Mouse (Mus musculus): Measurements from ENCODE around the gene Phtf2. TPM values are rescaled to one million over a fixed set of nuclear protein-coding genes. Genes with fewer than 3 reads are reported as not detected.
"Not testable (repeated sequence)": the region's sequence is repeated elsewhere in the genome, so short reads cannot be mapped to it uniquely, and the experiment has no call there.

Gene Phtf2
- polyA plus RNA-seq, 1 experiment from 2014 or later: 25.3 TPM

GRCm38 (mm10) chr5:20810449-20810848, 71.5 kb downstream of the Phtf2 start:
- no peaks in the 10 kb centered on the region for H3K27me3 ChIP-seq
- no peaks in the 10 kb centered on the region for H3K4me1 ChIP-seq (replicated peaks)
- H3K9me3 ChIP-seq: no peaks in the 10 kb centered on the region
- H3K4me3 ChIP-seq: no peak overlapping the region
- H3K27ac ChIP-seq (replicated peaks): no peak overlapping the region
- WGBS: 79% methylated on average over 6 of the region's 6 CpGs
- H3K9ac ChIP-seq: no peak overlapping the region
- H3K36me3 ChIP-seq: 0 out of 2 replicates have a peak, but pooled peaks cover 13% of the 10 kb centered on the region
- H3K4me2 ChIP-seq: no peak overlapping the region
- ATAC-seq (ENCODE audit: low read depth): no peak

DNA sequence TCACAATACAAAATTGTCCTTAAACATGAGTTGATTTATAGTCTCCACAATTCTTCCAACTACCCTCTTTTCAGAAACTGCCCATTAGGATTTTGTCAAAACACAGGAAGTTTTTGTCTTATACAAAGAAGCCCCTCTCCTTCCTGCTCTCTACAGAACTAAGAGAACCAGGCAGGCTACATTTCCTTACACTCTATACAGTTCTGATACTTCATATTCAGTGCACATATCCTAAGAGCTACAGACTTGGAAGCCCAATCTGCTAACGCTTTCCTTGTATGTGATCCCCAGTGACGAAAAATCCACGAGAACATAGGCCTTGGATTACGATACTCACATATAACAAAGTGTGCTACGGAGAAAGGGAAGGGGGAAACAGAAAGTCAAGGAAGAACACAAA, 86.0 kb downstream of the Phtf2 start:
- Histone ChIP-seq H3K9ac (no peak overlapping the region), H3K36me3 (peaks cover 40% of the 10 kb centered on the region), H3K4me3 (no peak overlapping the region), H3K4me1 (replicated peaks) (no peaks in the 10 kb centered on the region), H3K9me3 (no peaks in the 10 kb centered on the region), H3K27me3 (no peaks in the 10 kb centered on the region), H3K27ac (replicated peaks) (no peak overlapping the region), H3K4me2 (no peak overlapping the region)
- ATAC-seq (ENCODE audit: low read depth): no peak; the same call in 1 of the 2 replicates
- WGBS: 73% methylated on average over 5 of the region's 5 CpGs

DNA sequence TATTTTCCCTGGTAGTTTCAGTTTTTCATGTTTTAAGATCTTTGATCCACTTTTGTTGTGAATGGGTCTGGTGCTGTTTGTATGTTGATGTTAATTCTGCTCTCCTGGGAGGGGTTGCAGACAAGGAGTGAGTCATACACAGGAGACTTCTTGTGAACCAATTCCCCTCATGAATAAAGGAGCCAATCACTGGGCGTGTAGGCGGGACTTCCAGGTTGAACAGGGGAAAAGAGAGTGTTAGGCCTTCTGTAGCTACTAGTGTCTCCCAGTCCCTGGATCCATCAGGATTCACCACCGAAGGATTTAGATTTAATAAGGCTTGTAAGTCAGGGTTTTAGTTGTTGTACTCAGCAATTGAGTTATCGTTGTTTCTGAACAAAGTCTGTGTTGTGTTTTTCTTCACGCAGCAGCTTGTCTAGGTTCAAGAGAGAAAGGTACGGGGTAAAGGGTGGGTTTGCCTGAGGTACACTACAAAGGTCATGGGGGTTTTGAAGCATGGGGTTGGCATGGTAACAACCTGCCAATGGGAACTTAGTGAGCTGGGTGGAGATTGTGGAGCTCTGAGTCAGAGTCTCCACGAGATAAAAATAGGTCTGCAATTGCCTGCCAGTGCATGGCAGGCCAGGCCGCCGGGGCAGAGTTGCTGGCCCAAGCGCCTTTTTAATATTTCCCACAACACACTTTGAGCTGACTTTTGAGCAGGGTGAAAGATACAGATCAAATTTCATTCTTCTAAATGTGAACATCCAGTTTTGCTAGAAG, 90.0 kb downstream of the Phtf2 start:
- WGBS: 90% methylated on average over 10 of the region's 10 CpGs
- no peaks in the 10 kb centered on the region for H3K27me3 ChIP-seq
- no peaks in the 10 kb centered on the region for H3K4me1 ChIP-seq (replicated peaks)
- peaks cover 37% of the 10 kb centered on the region for H3K36me3 ChIP-seq
- no peak overlapping the region for H3K4me2 ChIP-seq
- H3K9me3 ChIP-seq: no peaks in the 10 kb centered on the region
- no peak overlapping the region for H3K27ac ChIP-seq (replicated peaks)
- H3K4me3 ChIP-seq: no peak overlapping the region
- ATAC-seq (ENCODE audit: low read depth): no peak
- H3K9ac ChIP-seq: no peak overlapping the region

GRCm38 (mm10) chr5:20786471-20786870, 95.5 kb downstream of the Phtf2 start:
- peaks cover 20% of the 10 kb centered on the region for H3K36me3 ChIP-seq
- H3K9me3 ChIP-seq; H3K4me3 ChIP-seq; H3K4me1 ChIP-seq (replicated peaks); H3K4me2 ChIP-seq; H3K27ac ChIP-seq (replicated peaks); H3K9ac ChIP-seq; H3K27me3 ChIP-seq; ATAC-seq (ENCODE audit: low read depth): not testable (repeated sequence)
- 88% methylated on average over 4 of the region's 5 CpGs for WGBS

DNA sequence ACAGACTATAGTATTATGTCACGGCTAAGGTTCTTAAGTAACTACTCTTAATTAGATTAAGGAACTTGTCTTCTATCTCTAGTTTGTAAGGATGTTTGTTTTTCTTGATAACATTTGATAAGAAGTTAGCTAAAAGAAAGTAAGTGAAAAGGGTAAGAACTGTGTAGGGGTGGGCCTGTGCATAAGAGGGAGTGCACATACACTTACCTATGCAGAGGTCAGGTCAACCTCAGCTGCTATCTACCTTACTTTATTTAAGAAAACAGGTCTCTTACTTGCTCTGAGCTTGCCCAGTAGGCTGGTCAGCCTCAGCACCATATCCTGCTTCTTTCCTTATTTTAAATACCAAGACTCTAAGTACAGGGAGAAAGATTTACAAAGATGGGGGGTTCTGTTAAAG, 100.8 kb downstream of the Phtf2 start:
- ATAC-seq (ENCODE audit: low read depth): no peak
- 97% methylated on average over 1 of the region's 1 CpGs for WGBS
- Histone ChIP-seq H3K27ac (replicated peaks) (no peak overlapping the region), H3K9me3 (no peaks in the 10 kb centered on the region), H3K4me2 (no peak overlapping the region), H3K36me3 (peaks cover 8% of the 10 kb centered on the region), H3K27me3 (no peaks in the 10 kb centered on the region), H3K4me3 (no peak overlapping the region), H3K4me1 (replicated peaks) (no peaks in the 10 kb centered on the region), H3K9ac (no peak overlapping the region)

GRCm38 (mm10) chr5:20779191-20779590, 102.7 kb downstream of the Phtf2 start:
- 83% methylated on average over 2 of the region's 2 CpGs for WGBS
- no peak overlapping the region for H3K4me3 ChIP-seq
- ATAC-seq (ENCODE audit: low read depth): no peak
- no peaks in the 10 kb centered on the region for H3K4me1 ChIP-seq (replicated peaks)
- H3K36me3 ChIP-seq: peaks cover 8% of the 10 kb centered on the region
- H3K4me2 ChIP-seq: no peak overlapping the region
- H3K27me3 ChIP-seq: no peaks in the 10 kb centered on the region
- H3K27ac ChIP-seq (replicated peaks): no peak overlapping the region
- H3K9ac ChIP-seq: no peak overlapping the region
- no peaks in the 10 kb centered on the region for H3K9me3 ChIP-seq

- no peak overlapping the region for H3K4me3 ChIP-seq
- H3K4me2 ChIP-seq: no peak overlapping the region
- no peaks in the 10 kb centered on the region for H3K4me1 ChIP-seq (replicated peaks)
- 85% methylated on average over 8 of the region's 8 CpGs for WGBS
- peaks cover 8% of the 10 kb centered on the region for H3K36me3 ChIP-seq
- no peak for ATAC-seq (ENCODE audit: low read depth)
- no peaks in the 10 kb centered on the region for H3K27me3 ChIP-seq
- no peaks in the 10 kb centered on the region for H3K9me3 ChIP-seq
- H3K27ac ChIP-seq (replicated peaks): no peak overlapping the region
- no peak overlapping the region for H3K9ac ChIP-seq
These were observed 103.5 kb downstream of the Phtf2 start for GRCm38 (mm10) chr5:20778274-20778984.

DNA sequence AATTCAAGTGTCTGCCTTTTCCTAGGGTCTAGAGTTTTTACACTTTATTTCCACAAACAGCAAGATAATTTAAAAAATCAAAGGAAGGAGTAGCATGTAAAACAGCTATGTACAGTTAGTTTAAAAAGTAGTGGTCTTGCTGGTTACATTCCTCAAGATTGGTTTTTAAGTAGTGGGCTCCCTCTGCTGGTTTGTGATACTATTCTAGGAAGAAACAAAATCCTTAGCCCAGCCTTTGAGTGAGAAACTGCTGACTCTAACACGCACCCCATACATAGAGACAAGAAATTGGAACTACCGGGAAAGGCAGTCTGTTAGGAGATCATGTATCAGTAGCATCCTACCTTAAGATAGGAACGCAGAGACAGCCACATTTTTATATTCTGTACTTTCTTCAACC, 108.6 kb downstream of the Phtf2 start:
- Histone ChIP-seq H3K4me1 (replicated peaks) (no peaks in the 10 kb centered on the region), H3K27ac (replicated peaks) (no peak overlapping the region), H3K9ac (no peak overlapping the region), H3K9me3 (no peaks in the 10 kb centered on the region), H3K4me3 (no peak overlapping the region), H3K4me2 (no peak overlapping the region), H3K36me3 (peaks cover 21% of the 10 kb centered on the region), H3K27me3 (no peaks in the 10 kb centered on the region)
- ATAC-seq (ENCODE audit: low read depth): peak; percentile 59; the same call in 1 of the 2 replicates
- WGBS: 73% methylated on average over 3 of the region's 3 CpGs

DNA sequence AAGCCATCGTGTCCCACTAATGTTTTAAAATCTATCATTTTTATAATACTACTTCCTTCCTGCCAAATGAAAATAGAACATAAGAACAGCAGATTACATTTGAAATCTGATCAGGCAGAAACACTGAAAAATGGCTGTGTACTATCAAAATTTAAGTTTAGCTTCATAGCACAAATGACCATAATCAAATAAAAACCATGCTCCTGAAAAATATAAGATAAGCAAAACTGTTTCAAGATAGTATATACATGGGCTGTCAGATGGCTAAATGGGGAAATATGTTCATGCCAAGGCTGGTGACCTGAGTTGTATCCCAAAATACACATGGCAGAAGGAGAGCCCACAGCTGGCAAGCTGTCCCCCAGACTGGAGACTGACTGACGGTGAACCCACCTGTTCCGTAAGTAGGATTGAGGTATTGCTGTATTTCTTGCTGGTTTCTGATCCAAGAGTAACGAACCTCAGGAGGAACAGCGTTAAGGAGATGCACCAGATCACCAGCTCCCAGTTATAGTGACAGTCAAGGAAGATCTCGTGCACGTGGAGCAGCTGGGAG, 116.5 kb downstream of the Phtf2 start:
- Histone ChIP-seq H3K27me3 (no peaks in the 10 kb centered on the region), H3K9ac (no peak overlapping the region), H3K4me1 (replicated peaks) (no peaks in the 10 kb centered on the region), H3K9me3 (no peaks in the 10 kb centered on the region), H3K36me3 (peaks cover 27% of the 10 kb centered on the region), H3K4me3 (no peak overlapping the region), H3K27ac (replicated peaks) (no peak overlapping the region), H3K4me2 (no peak overlapping the region)
- ATAC-seq (ENCODE audit: low read depth): no peak
- WGBS: 93% methylated on average over 7 of the region's 7 CpGs

- not testable (repeated sequence) for H3K9me3 ChIP-seq; H3K4me1 ChIP-seq (replicated peaks); H3K27me3 ChIP-seq; H3K9ac ChIP-seq; H3K4me2 ChIP-seq; ATAC-seq (ENCODE audit: low read depth); H3K4me3 ChIP-seq; H3K27ac ChIP-seq (replicated peaks)
- 96% methylated on average over 3 of the region's 3 CpGs for WGBS
- peaks cover 30% of the 10 kb centered on the region for H3K36me3 ChIP-seq
These were observed 119.5 kb downstream of the Phtf2 start for GRCm38 (mm10) chr5:20762441-20762840.

DNA sequence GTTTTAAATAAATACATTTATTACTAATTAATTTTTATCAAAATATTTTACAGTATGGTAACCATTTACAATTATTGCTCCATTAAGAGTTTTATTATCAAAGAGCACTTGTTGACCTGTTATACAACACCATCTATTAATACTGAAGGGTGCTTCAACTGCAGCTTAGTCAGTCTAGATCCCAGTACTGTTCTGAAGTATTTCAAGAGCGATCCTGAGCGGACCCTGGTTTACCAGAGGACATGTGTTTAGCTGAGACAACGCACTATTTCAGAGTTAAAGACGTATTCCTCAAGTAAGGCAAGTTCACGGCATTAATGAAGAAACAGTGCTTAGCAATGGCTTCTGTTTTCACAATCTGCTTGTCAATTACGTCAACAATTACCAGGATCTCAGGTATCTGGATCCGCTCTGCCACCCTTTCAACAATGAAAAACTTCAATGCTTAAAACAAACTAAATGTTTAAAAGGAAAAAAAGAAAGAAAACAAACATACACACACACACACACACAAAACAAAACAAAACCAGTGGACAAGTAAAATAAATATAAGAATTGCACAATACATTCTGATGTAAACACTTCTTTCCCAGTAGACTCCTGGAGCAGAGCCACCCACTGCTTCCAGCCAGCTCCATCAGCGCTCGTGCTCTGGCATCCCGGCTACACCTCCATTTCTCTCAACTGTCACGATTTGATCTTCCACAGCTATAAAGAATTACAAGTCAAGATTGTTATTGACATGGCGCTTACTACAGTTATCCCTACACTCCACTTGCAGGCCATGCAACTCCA, 121.4 kb downstream of the Phtf2 start:
- Histone ChIP-seq H3K9me3 (no peaks in the 10 kb centered on the region), H3K4me1 (replicated peaks) (no peaks in the 10 kb centered on the region), H3K9ac (no peak overlapping the region), H3K27me3 (no peaks in the 10 kb centered on the region), H3K4me3 (no peak overlapping the region), H3K4me2 (no peak overlapping the region), H3K27ac (replicated peaks) (no peak overlapping the region), H3K36me3 (peaks cover 29% of the 10 kb centered on the region)
- WGBS: 93% methylated on average over 12 of the region's 12 CpGs
- ATAC-seq (ENCODE audit: low read depth): no peak

DNA sequence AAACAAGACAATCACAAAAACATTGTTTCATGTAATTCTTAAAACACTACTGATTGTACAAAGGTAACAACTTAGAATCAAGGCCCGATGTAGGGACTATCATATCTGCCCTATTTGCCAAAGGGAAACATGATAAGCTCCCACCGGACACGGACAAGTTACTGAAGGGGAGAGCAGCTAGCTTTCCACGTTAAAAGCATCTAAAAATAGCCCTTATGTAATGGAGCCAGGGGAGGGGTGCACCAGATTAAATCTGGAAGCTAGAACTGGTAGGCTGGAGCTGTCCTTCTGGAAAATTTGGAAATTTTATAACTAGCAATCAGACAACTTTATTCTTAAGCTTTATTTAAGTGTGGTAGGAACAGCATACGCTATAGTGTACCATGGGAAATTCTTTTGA, 122.2 kb downstream of the Phtf2 start:
- Histone ChIP-seq H3K27ac (replicated peaks) (no peak overlapping the region), H3K4me1 (replicated peaks) (no peaks in the 10 kb centered on the region), H3K27me3 (no peaks in the 10 kb centered on the region), H3K9me3 (no peaks in the 10 kb centered on the region), H3K36me3 (peaks cover 23% of the 10 kb centered on the region), H3K4me2 (no peak overlapping the region), H3K4me3 (no peak overlapping the region), H3K9ac (no peak overlapping the region)
- 85% methylated on average over 5 of the region's 5 CpGs for WGBS
- ATAC-seq (ENCODE audit: low read depth): no peak

Data from neural tube, embryonic 13.5 days (tissue).